Mouse (Mus musculus): ENCODE measurements around the gene Cbwd1. TPM values are rescaled to one million over a fixed set of nuclear protein-coding genes. Genes with fewer than 3 reads are reported as not detected.

Cbwd1 gene
- polyA plus RNA-seq, 1 experiment from 2014 or later = 18.5 TPM

DNA sequence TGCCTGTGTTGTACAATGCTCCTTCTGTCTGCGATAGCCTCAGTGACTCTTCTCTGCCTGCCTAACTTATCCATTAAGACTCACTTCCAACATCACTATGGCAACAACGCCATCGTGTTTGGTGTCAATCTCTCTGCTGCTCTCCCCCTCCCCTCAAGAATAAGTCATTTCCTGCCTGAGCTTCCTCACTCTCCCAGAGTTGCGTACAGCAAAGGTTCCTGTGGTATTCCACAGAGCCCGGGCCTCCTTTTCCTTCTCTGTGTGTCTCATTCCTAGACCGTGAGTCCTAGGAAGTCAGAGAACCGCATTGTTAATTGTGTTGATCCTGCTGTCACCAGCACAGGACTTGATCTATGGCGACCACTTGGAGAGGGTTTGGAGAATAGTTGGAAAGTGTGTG, 33.5 kb upstream of the Cbwd1 start:
- no peak for ATAC-seq (ENCODE audit: insufficient number of reproducible peaks, low FRiP score)
- Histone ChIP-seq H3K9ac (no peak overlapping the region), H3K4me2 (peak overlapping the region; percentile 26; the same call in 1 of the 2 replicates), H3K27ac (ENCODE audit: poor library complexity, severe bottlenecking) (peak overlapping the region; percentile 43; the same call in 1 of the 2 replicates), H3K4me1 (replicated peaks) (peaks cover 10% of the 10 kb centered on the region), H3K9me3 (replicated peaks) (no peaks in the 10 kb centered on the region), H3K36me3 (no peaks in the 10 kb centered on the region), H3K4me3 (no peak overlapping the region), H3K27me3 (replicated peaks) (peaks cover 6% of the 10 kb centered on the region)
- 32% methylated on average over 8 of the region's 8 CpGs for WGBS

DNA sequence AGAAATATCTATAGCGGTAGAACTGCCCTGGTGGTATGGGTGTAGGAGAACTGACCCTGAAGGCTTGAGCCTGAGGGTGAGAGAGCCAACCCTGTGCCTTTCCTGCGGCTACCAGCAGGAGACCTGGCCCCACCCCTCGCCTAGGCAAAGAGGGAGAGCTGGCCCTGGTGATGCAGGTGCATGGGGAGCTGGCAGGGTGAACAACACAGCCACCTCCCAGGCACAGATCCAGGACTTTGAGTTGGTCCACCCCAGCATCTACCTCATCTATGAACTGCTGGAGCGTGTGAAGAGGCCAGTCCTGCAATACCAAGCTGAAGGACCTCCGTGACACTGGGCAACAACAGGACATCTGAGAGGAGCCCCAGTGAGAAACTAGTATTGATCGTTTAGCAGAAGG, 32.1 kb upstream of the Cbwd1 start:
- peaks cover 6% of the 10 kb centered on the region for H3K27me3 ChIP-seq (replicated peaks)
- no peak overlapping the region for H3K4me3 ChIP-seq
- H3K4me1 ChIP-seq (replicated peaks) = peaks cover 10% of the 10 kb centered on the region
- H3K27ac ChIP-seq (ENCODE audit: poor library complexity, severe bottlenecking) = no peak overlapping the region
- H3K36me3 ChIP-seq = no peaks in the 10 kb centered on the region
- ATAC-seq (ENCODE audit: insufficient number of reproducible peaks, low FRiP score) = no peak
- 67% methylated on average over 6 of the region's 6 CpGs for WGBS
- H3K9me3 ChIP-seq (replicated peaks) = no peaks in the 10 kb centered on the region
- no peak overlapping the region for H3K9ac ChIP-seq
- H3K4me2 ChIP-seq = no peak overlapping the region

DNA sequence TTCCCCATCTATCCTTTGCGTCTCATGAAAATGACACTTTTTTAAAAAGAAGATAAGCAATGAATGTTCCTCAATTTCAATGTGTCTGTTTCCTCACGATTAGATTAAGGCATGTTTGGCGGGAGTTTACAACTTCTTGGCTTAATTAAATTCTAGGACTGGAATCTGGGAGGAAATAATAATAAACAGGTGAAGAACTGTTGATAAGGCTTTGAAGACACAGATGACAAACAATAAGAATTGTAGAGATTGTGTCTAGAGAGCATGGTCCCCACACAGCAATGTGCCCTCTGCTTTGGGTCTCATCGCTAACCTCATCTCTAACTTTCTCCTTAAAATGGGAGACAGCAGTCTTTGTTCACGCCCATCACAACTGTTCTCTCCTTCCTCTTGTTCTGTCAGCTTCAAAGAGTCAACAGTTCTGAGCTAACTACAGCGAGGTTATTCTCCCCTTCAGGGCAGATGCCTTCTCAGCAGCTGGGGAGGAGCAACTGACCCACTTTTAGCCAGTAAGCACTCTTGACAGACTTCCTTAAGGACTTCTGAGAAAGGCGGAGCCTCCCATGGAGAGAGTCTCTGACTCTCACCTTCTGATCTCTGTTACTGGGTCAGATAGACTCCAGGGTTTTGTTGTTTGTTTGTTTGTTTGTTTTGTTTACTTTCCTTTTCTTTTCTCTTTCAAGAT, 28.9 kb upstream of the Cbwd1 start:
- no peak overlapping the region for H3K27ac ChIP-seq (ENCODE audit: poor library complexity, severe bottlenecking)
- 57% methylated on average over 7 of the region's 7 CpGs for WGBS
- no peak for ATAC-seq (ENCODE audit: insufficient number of reproducible peaks, low FRiP score)
- peaks cover 15% of the 10 kb centered on the region for H3K4me1 ChIP-seq (replicated peaks)
- no peak overlapping the region for H3K4me3 ChIP-seq
- H3K9ac ChIP-seq = no peak overlapping the region
- H3K9me3 ChIP-seq (replicated peaks) = no peaks in the 10 kb centered on the region
- no peaks in the 10 kb centered on the region for H3K27me3 ChIP-seq (replicated peaks)
- H3K36me3 ChIP-seq = no peaks in the 10 kb centered on the region
- no peak overlapping the region for H3K4me2 ChIP-seq

DNA sequence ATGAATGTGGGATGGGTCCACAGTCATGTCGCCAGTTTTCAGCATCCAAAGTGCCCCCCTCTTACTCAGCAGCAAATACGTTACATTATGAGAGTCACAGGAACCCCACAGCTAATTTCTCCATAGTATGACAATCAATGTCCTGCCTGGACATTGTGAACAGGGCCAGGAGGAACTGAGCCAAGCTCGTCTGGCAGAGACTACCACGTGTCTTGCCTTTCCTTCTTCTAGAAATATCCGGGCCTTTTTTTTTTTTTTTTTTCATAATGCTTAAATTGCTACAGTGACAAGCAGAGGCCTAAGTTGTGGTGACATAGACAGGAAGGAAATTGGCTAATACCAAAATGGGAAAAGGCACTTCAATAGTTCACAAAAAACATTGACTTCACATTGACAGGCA, 27.4 kb upstream of the Cbwd1 start:
- Histone ChIP-seq H3K9ac (no peak overlapping the region), H3K36me3 (no peaks in the 10 kb centered on the region), H3K9me3 (replicated peaks) (no peaks in the 10 kb centered on the region), H3K27ac (ENCODE audit: poor library complexity, severe bottlenecking) (no peak overlapping the region), H3K4me2 (no peak overlapping the region), H3K4me1 (replicated peaks) (peaks cover 5% of the 10 kb centered on the region; the same call in 1 of the 2 replicates), H3K27me3 (replicated peaks) (no peaks in the 10 kb centered on the region), H3K4me3 (no peak overlapping the region)
- 69% methylated on average over 5 of the region's 5 CpGs for WGBS
- ATAC-seq (ENCODE audit: insufficient number of reproducible peaks, low FRiP score) = no peak

DNA sequence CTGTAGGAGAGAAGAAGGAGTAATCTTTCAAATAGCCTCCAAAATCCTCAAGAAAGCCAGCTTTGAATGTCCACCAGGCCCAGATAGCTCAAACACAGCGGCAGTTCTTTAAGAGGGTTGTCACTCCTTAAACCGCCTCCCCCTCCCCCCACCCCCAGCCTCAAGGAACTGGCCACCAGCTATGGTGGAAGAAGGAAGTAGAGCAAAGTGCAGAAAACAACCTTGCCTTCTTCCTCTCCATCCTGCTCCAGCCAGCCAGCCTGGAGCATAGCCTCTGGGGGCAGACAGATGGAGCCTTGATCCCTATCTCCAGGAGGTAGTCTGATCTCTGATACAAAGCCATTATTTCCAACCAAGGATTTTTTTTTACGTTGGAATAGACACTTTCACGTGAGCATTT, 25.9 kb upstream of the Cbwd1 start:
- H3K4me3 ChIP-seq = no peak overlapping the region
- no peak overlapping the region for H3K4me2 ChIP-seq
- no peak overlapping the region for H3K9ac ChIP-seq
- ATAC-seq (ENCODE audit: insufficient number of reproducible peaks, low FRiP score) = no peak
- no peak overlapping the region for H3K27ac ChIP-seq (ENCODE audit: poor library complexity, severe bottlenecking)
- WGBS = 58% methylated on average over 4 of the region's 4 CpGs
- H3K4me1 ChIP-seq (replicated peaks) = peaks cover 5% of the 10 kb centered on the region; the same call in 1 of the 2 replicates
- H3K9me3 ChIP-seq (replicated peaks) = no peaks in the 10 kb centered on the region
- no peaks in the 10 kb centered on the region for H3K27me3 ChIP-seq (replicated peaks)
- H3K36me3 ChIP-seq = no peaks in the 10 kb centered on the region

DNA sequence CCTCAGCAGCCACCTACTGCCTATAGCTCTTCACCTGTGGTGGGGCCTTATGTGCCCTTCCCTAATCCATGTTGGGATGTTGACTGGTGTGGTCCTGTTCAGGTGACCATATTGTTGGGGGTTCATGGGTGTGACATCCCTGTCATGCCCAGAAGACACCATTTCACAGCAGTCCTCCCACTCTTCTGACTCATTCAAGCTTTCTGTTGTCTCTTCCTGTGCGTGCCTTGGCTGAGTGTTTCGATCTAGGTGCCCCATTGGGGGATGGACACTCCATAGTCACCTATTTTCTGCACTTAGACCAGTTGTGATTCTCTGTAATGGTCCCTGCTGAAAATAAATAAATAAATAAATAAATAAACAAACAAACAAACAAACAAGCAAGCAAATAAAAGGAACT, 23.6 kb upstream of the Cbwd1 start:
- Histone ChIP-seq H3K4me2 (no peak overlapping the region), H3K36me3 (no peaks in the 10 kb centered on the region), H3K27ac (ENCODE audit: poor library complexity, severe bottlenecking) (no peak overlapping the region), H3K4me3 (no peak overlapping the region), H3K9me3 (replicated peaks) (no peaks in the 10 kb centered on the region), H3K4me1 (replicated peaks) (peaks cover 5% of the 10 kb centered on the region; the same call in 1 of the 2 replicates), H3K27me3 (replicated peaks) (no peaks in the 10 kb centered on the region), H3K9ac (no peak overlapping the region)
- 93% methylated on average over 2 of the region's 2 CpGs for WGBS
- ATAC-seq (ENCODE audit: insufficient number of reproducible peaks, low FRiP score) = no peak

DNA sequence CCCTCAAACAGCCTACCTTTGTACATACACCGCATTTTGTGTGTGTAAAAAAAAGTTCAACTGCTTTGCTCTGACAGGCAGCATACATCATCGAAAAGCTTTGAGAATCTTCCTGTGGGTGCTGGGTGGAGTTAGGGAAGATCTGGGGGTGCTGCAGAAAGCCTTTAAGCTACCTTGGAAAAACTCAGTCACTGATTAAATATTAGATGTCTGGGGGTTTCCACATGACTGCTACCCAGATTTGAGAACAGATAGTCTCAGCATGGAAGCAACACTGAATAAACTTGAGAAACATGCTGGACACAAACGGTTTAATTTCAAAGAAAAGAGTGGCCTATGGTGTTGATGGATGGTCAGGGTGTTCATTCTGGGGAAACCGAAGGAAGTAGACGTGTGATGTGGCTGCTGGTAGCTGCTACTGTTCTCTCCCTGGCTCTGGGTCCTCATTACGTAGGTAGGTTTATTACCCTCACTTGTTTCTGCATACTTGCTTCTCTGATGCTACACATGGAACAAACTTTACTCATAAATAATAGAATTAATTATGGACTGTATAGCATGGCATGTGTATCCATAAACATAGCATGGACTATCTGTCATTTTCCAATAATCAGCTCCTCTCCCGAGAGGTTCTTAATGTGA, 22.6 kb upstream of the Cbwd1 start:
- peaks cover 5% of the 10 kb centered on the region; the same call in 1 of the 2 replicates for H3K4me1 ChIP-seq (replicated peaks)
- 69% methylated on average over 7 of the region's 7 CpGs for WGBS
- H3K27me3 ChIP-seq (replicated peaks) = no peaks in the 10 kb centered on the region
- no peaks in the 10 kb centered on the region for H3K36me3 ChIP-seq
- ATAC-seq (ENCODE audit: insufficient number of reproducible peaks, low FRiP score) = no peak
- no peak overlapping the region for H3K4me2 ChIP-seq
- H3K4me3 ChIP-seq = no peak overlapping the region
- no peaks in the 10 kb centered on the region for H3K9me3 ChIP-seq (replicated peaks)
- no peak overlapping the region for H3K9ac ChIP-seq
- H3K27ac ChIP-seq (ENCODE audit: poor library complexity, severe bottlenecking) = no peak overlapping the region

DNA sequence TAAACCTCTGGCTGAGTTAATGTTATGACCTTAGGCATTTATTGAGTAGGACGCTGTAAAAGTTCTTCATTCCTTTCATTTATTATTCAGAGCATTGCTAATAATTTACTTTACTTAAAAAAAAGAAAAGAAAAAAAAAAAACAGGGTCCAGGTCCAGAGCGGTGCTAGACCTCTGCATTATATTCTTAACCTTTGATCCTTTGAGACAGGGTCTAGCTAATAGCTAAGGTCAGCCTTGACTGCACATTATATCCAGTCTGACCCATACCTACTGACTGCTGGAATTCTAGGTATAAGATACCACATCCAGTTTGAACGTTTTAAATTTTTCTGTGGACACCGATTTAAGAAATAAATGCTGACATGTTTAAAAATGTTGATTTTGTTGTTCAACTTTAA, 21.6 kb upstream of the Cbwd1 start:
- Histone ChIP-seq H3K4me1 (replicated peaks) (peaks cover 1% of the 10 kb centered on the region; the same call in 1 of the 2 replicates), H3K9ac (no peak overlapping the region), H3K27me3 (replicated peaks) (no peaks in the 10 kb centered on the region), H3K27ac (ENCODE audit: poor library complexity, severe bottlenecking) (no peak overlapping the region), H3K36me3 (no peaks in the 10 kb centered on the region), H3K4me2 (no peak overlapping the region), H3K9me3 (replicated peaks) (no peaks in the 10 kb centered on the region), H3K4me3 (no peak overlapping the region)
- ATAC-seq (ENCODE audit: insufficient number of reproducible peaks, low FRiP score) = no peak
- 79% methylated on average over 4 of the region's 4 CpGs for WGBS

DNA sequence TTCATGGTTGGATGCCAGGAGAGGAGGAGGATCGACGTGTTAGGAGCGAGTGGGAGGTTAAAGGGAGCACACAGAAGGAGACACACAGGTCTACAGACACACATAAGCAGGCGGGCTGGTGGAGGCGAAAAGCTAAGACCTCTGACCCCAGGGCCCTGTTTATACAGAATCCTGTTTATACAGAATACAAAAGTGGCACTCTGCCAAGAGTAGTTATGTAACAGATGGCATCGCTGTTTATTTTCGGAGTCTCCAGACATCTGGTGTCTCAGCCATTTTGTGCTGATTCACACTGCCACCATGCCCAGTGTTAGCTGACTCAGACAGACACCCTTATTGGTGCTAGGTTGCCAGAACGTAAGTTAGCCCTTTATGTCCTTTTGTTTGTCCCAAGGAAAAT, 19.9 kb upstream of the Cbwd1 start:
- Histone ChIP-seq H3K4me1 (replicated peaks) (no peaks in the 10 kb centered on the region), H3K27me3 (replicated peaks) (no peaks in the 10 kb centered on the region), H3K4me3 (no peak overlapping the region), H3K9ac (no peak overlapping the region), H3K9me3 (replicated peaks) (no peaks in the 10 kb centered on the region), H3K36me3 (no peaks in the 10 kb centered on the region), H3K4me2 (no peak overlapping the region), H3K27ac (ENCODE audit: poor library complexity, severe bottlenecking) (no peak overlapping the region)
- 71% methylated on average over 8 of the region's 8 CpGs for WGBS
- no peak for ATAC-seq (ENCODE audit: insufficient number of reproducible peaks, low FRiP score)

DNA sequence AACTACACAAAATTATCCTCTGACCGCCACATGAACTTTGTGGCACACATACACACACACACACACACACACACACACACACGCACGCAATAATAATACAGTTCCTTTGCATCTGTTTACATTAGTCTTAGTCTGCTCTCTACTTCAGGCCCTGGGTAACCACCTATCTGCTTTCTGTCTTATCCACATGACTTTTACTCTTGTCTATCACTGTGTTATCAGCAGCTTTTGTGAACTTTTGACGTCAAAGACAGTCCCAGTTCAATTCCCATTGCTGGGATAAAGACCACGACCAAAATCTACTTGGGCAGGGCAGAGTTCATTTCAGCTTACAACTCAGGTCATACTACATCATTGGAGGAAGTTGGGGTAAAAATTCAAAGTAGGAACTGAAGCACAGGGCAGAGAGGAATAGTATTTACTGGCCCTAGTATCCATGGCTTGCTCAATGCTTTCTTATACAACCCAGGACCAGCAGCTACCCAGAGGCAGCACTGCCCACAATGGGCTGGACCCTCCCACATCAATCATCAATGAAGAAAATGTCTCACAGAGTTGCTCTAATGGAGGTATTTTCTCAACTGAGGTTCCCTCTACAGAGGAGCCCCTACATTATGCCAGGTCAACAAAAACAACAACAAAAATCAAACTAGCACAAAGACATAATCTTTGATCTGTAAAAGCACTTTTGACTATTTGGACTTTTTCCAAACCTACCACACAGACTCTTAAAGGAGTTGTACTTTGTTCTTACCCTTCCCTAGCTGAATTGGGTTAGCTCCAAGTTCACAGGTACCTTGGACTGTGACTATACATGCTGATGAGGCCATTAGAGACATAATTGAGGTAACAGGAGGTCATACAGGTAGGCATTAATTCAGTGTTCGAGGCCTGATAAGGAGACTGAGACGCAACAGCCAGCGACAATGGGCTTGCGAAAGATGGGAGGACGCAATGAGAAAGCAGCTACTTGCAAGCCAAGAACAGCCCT, 17.7 kb upstream of the Cbwd1 start:
- no peak for ATAC-seq (ENCODE audit: insufficient number of reproducible peaks, low FRiP score)
- Histone ChIP-seq H3K27me3 (replicated peaks) (no peaks in the 10 kb centered on the region), H3K36me3 (no peaks in the 10 kb centered on the region), H3K9ac (no peak overlapping the region), H3K9me3 (replicated peaks) (no peaks in the 10 kb centered on the region), H3K4me3 (no peak overlapping the region), H3K4me1 (replicated peaks) (no peaks in the 10 kb centered on the region), H3K4me2 (no peak overlapping the region), H3K27ac (ENCODE audit: poor library complexity, severe bottlenecking) (no peak overlapping the region)
- WGBS = 74% methylated on average over 10 of the region's 10 CpGs

DNA sequence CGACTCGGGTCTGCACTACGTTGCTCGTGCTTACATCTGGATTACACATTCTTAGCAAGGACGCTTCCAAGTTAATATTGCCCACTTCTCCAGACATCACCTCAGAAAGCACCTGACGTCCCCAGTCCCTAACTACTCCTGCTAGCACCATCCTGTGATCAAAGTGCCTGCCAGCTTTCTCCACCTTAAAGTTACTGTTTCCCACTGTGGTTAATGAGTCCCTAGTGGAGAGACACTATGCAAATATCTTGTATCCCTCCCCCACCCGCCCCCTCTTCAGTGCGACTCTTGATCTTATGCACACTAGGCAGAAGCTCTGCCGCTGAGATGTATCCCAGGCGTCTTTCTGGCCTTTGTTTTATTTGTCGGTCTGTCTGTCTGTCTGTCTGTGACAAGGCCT, 16.6 kb upstream of the Cbwd1 start:
- no peak overlapping the region for H3K4me3 ChIP-seq
- no peak overlapping the region for H3K27ac ChIP-seq (ENCODE audit: poor library complexity, severe bottlenecking)
- H3K4me1 ChIP-seq (replicated peaks) = no peaks in the 10 kb centered on the region
- H3K36me3 ChIP-seq = no peaks in the 10 kb centered on the region
- no peaks in the 10 kb centered on the region for H3K9me3 ChIP-seq (replicated peaks)
- no peaks in the 10 kb centered on the region for H3K27me3 ChIP-seq (replicated peaks)
- no peak for ATAC-seq (ENCODE audit: insufficient number of reproducible peaks, low FRiP score)
- H3K9ac ChIP-seq = no peak overlapping the region
- no peak overlapping the region for H3K4me2 ChIP-seq
- 69% methylated on average over 11 of the region's 11 CpGs for WGBS
